Mouse (Mus musculus): Measurements from ENCODE around the gene Tubb2b. TPM values are rescaled to one million over a fixed set of nuclear protein-coding genes. Genes with fewer than 3 reads are reported as not detected.

The Tubb2b gene
- polyA plus RNA-seq, 1 experiment from 2014 or later: 5.1 TPM

DNA sequence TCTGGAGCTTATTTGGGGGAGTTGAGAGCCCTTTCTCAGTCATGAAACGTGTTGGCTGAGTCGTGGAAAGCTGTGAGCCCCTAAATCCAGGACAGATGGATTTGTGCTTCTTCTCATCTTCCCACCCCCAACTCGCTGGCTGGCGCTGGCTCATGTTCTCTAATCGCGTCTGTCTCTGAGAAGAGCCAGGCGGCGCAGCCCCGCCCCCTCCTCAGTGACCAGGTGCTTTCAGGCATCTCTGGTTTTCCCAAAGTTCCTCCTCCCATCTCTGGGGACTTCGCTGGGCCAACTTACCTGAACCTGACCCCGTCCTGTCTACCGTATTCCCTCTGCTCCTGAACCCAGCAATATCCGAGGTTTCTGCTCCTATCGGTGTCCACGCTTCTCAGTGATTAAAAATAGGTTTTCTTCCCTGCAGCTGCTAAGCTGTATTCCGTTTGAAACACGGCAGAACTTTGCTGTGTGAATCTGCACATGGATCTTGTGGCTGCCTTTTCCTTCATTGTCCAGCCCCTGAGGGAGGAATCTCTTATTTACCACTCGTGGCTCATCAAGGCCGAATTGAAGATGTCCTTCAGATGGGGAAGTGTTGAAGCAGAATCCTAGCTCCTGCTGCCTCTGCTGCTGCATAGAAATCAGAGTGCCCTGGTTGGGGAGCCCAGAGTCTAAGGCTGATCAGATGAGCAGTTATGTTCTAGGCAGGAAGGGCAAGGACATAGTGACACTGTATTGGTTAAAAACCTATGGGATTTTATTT, 20.2 kb upstream of the Tubb2b start:
- Histone ChIP-seq H3K4me3 (ENCODE audit: inconsistent target) (no peak overlapping the region), H3K27ac (no peak overlapping the region), H3K36me3 (ENCODE audit: inconsistent target) (no peaks in the 10 kb centered on the region), H3K79me2 (ENCODE audit: inconsistent target) (no peaks in the 10 kb centered on the region)
- 71% methylated on average over 19 of the region's 19 CpGs for WGBS (ENCODE audit: missing documents)

- Histone ChIP-seq H3K79me2 (ENCODE audit: inconsistent target) (no peaks in the 10 kb centered on the region), H3K36me3 (ENCODE audit: inconsistent target) (no peaks in the 10 kb centered on the region), H3K4me3 (ENCODE audit: inconsistent target) (peak overlapping the region; percentile 10; the same call in 1 of the 2 replicates), H3K27ac (no peak overlapping the region)
- WGBS (ENCODE audit: missing documents): 87% methylated on average over 5 of the region's 5 CpGs
These were observed 19.4 kb upstream of the Tubb2b start for GRCm38 (mm10) chr13:34149463-34150176.

DNA sequence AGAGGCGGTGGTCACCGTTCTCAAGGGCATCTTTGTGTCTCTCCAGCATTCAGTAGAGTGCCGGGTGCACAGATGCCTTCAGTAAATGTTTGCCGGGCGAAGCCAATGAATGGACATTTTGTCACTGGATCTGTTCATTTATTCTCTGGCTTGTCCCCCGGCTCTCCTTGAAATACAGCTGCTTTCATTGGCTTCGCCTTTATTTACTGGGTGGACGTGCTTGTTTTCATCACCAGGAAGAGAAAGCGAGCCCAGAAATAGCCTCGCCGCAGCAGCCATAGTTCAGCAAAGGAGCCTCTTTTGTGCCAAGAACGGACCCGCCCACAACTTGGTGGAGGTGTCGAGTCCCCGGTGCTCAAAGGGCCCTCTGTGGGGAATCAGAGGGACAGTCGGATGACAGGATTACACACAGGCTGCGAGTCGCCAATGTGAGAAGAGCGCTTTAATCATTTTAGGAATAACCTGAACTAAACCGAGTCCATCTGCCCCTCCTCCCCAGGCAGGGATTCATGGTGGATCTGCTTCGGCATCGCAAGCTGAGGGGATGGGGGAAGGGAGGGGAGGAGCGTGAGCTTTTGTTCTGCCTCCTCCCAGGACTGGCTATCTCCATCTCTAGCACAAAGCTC, 18.6 kb upstream of the Tubb2b start:
- Histone ChIP-seq H3K36me3 (ENCODE audit: inconsistent target) (no peaks in the 10 kb centered on the region), H3K79me2 (ENCODE audit: inconsistent target) (no peaks in the 10 kb centered on the region), H3K4me3 (ENCODE audit: inconsistent target) (peak overlapping the region; percentile 10; the same call in 1 of the 2 replicates), H3K27ac (no peak overlapping the region)
- WGBS (ENCODE audit: missing documents): 11% methylated on average over 23 of the region's 23 CpGs

- 56% methylated on average over 3 of the region's 3 CpGs for WGBS (ENCODE audit: missing documents)
- Histone ChIP-seq H3K4me3 (ENCODE audit: inconsistent target) (no peak overlapping the region), H3K36me3 (ENCODE audit: inconsistent target) (no peaks in the 10 kb centered on the region), H3K79me2 (ENCODE audit: inconsistent target) (no peaks in the 10 kb centered on the region), H3K27ac (no peak overlapping the region)
These were observed 17.9 kb upstream of the Tubb2b start for GRCm38 (mm10) chr13:34148181-34148580.

DNA sequence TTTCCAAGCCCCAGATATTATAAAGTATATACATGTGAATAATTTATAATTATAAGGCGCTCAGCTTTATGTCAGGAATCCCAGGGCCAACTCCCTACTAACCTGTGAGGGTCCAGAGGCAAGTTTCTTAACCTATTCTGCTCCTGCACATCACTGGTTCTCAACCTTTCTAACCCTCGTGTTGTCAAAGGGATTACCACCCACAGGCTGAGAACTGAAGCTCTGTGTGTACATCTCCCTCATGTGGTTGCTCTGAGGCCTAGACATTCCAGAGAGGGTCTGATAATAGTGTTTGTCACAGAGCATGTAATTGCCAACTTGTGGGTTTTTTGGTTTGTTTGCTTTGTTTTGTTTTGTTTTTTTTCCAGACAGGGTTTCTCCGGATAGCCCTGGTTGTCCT, 16.6 kb upstream of the Tubb2b start:
- Histone ChIP-seq H3K4me3 (ENCODE audit: inconsistent target) (no peak overlapping the region), H3K27ac (no peak overlapping the region)
- 74% methylated on average over 3 of the region's 3 CpGs for WGBS (ENCODE audit: missing documents)

DNA sequence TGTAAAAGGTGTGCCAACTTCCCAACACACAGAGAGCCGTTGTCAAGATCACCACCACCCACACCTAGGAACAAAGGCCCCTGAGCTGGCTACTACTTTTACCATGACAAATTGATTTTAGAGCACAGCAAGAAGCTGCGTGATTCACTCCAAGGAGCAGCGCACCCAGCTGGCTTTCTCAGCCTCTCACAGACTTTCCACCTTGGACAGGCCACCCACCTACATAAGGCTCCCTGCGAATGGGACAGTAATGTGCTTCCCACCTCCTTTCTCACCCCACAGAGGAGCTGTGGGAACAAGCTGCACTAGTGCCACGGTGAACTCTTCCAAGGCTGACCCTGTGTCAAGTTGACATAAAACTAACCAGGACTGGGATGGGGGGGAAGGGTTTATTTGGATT, 13.1 kb upstream of the Tubb2b start:
- WGBS (ENCODE audit: missing documents): 97% methylated on average over 5 of the region's 5 CpGs
- H3K27ac ChIP-seq: no peak overlapping the region
- no peaks in the 10 kb centered on the region for H3K79me2 ChIP-seq (ENCODE audit: inconsistent target)
- no peak overlapping the region for H3K4me3 ChIP-seq (ENCODE audit: inconsistent target)
- H3K36me3 ChIP-seq (ENCODE audit: inconsistent target): no peaks in the 10 kb centered on the region

More for the DNA sequence above, 16.6 kb upstream of the Tubb2b start:
- Histone ChIP-seq H3K79me2 (ENCODE audit: inconsistent target) (no peaks in the 10 kb centered on the region), H3K36me3 (ENCODE audit: inconsistent target) (no peaks in the 10 kb centered on the region)

DNA sequence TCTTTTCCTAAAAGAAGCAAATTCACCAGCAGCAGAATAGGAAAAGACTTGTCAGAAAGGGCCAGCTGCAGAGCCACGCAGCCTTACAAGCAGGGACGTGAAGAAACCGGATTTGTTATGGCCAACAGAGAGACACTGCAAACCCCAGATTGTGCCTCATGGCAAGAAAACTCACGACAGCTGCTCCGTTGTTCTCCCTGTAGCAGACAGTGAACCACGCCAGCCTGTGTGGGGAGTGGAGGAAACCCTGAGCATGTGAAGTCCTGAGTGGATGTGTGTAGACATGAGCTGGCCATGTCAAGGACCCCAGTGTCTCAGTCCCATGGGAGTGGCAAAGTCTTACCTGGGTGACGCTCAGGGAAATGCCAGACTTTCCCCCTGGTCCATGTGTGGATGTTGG, 6.3 kb upstream of the Tubb2b start:
- H3K79me2 ChIP-seq (ENCODE audit: inconsistent target): no peaks in the 10 kb centered on the region
- no peaks in the 10 kb centered on the region for H3K36me3 ChIP-seq (ENCODE audit: inconsistent target)
- WGBS (ENCODE audit: missing documents): 88% methylated on average over 7 of the region's 7 CpGs
- no peak overlapping the region for H3K27ac ChIP-seq
- no peak overlapping the region for H3K4me3 ChIP-seq (ENCODE audit: inconsistent target)

DNA sequence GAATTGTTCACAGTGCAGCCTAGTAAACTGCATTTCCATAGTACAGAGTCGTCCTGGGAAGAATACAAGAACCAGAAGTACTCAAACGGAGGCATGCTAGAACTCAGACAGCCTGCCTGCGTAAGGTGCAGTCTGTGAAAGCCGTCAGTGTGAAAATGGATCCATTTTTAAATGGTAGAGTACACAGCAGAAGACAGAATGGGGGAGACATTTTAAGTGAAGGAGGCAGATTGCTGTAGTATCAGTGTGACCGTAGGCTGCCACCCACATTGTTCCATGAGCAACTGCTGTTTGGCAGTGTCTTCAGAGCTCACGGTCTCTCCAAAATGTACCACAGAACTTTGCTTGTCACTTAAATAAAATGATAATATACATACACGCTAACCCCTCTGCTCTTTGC, 4.0 kb upstream of the Tubb2b start:
- no peak overlapping the region for H3K4me3 ChIP-seq (ENCODE audit: inconsistent target)
- H3K79me2 ChIP-seq (ENCODE audit: inconsistent target): no peaks in the 10 kb centered on the region
- WGBS (ENCODE audit: missing documents): 96% methylated on average over 7 of the region's 7 CpGs
- H3K27ac ChIP-seq: no peak overlapping the region
- H3K36me3 ChIP-seq (ENCODE audit: inconsistent target): no peaks in the 10 kb centered on the region

GRCm38 (mm10) chr13:34133326-34134071, 3.2 kb upstream of the Tubb2b start:
- Histone ChIP-seq H3K27ac (no peak overlapping the region), H3K79me2 (ENCODE audit: inconsistent target) (no peaks in the 10 kb centered on the region), H3K36me3 (ENCODE audit: inconsistent target) (no peaks in the 10 kb centered on the region), H3K4me3 (ENCODE audit: inconsistent target) (no peak overlapping the region)
- 20% methylated on average over 15 of the region's 15 CpGs for WGBS (ENCODE audit: missing documents)

DNA sequence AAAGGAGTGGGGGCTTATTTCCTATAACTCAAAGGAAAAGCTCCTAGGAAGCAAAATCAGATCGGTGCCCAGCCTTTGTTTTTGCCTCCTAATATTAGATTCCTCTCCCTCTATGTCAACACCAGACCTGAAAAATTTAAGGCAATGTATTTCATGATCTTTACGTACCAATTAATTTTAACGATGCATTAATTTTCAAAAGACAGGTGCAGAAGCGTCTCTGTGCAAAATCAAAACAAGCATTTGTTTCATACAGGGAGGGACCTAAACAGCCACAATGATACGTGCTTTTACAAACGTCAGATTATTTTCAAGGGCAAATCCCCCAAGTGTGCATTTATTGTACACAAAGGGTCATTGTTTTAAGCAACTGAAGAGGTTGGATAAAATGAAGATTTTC, 2.6 kb upstream of the Tubb2b start:
- WGBS (ENCODE audit: missing documents): 45% methylated on average over 6 of the region's 6 CpGs
- H3K27ac ChIP-seq: no peak overlapping the region
- no peak overlapping the region for H3K4me3 ChIP-seq (ENCODE audit: inconsistent target)
- H3K79me2 ChIP-seq (ENCODE audit: inconsistent target): no peaks in the 10 kb centered on the region
- H3K36me3 ChIP-seq (ENCODE audit: inconsistent target): no peaks in the 10 kb centered on the region

- 19% methylated on average over 15 of the region's 15 CpGs for WGBS (ENCODE audit: missing documents)
These were observed 2.0 kb upstream of the Tubb2b start for GRCm38 (mm10) chr13:34132299-34132698.

GRCm38 (mm10) chr13:34131708-34132060, 1.4 kb upstream of the Tubb2b start:
- Histone ChIP-seq H3K4me3 (ENCODE audit: inconsistent target) (no peak overlapping the region), H3K79me2 (ENCODE audit: inconsistent target) (no peaks in the 10 kb centered on the region), H3K36me3 (ENCODE audit: inconsistent target) (no peaks in the 10 kb centered on the region), H3K27ac (no peak overlapping the region)
- WGBS (ENCODE audit: missing documents): 19% methylated on average over 10 of the region's 10 CpGs

More at GRCm38 (mm10) chr13:34132299-34132698, 2.0 kb upstream of the Tubb2b start:
- Histone ChIP-seq H3K4me3 (ENCODE audit: inconsistent target) (no peak overlapping the region), H3K36me3 (ENCODE audit: inconsistent target) (no peaks in the 10 kb centered on the region), H3K79me2 (ENCODE audit: inconsistent target) (no peaks in the 10 kb centered on the region), H3K27ac (no peak overlapping the region)

- 6% methylated on average over 24 of the region's 24 CpGs for WGBS (ENCODE audit: missing documents)
- Histone ChIP-seq H3K4me3 (ENCODE audit: inconsistent target) (peak overlapping the region; percentile 59; the same call in 1 of the 2 replicates), H3K27ac (no peak overlapping the region), H3K36me3 (ENCODE audit: inconsistent target) (no peaks in the 10 kb centered on the region), H3K79me2 (ENCODE audit: inconsistent target) (no peaks in the 10 kb centered on the region)
These were observed 893 bp upstream of the Tubb2b start for GRCm38 (mm10) chr13:34131011-34131707.
